Mouse (Mus musculus) ZHBTc4 (cell line): ENCODE results near the gene Nfkbil1.
A peak's percentile ranks its signal among the peaks of the same experiment; 100 is the strongest.
"Not testable (repeated sequence)": the region's sequence is repeated elsewhere in the genome, so short reads cannot be mapped to it uniquely, and the experiment has no call there.

Experiments
- DNase-seq: peaks from one replicate; pipeline ENCODE4 v3.0.0-alpha.2; 2011; ENCODE audit warnings: low read depth, low spot score

The Nfkbil1 gene

DNA sequence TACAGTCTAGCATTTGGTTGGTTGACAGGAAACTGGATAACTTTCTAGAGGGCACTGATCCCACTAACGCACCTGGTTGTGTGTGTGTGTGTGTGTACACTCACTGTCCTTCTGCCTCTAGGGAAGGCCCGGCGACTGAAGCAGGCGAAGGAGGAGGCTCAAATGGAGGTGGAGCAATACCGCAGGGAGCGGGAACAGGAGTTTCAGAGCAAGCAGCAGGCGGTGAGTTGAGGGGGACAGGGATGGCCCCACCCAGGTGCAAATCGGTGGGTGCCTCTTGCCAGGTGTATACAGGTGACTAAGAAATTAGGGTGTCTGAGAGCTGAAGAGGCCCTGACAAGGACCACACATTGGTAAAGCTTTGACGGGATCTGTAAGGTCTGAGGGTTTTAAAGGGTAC is 1.4 kb upstream of the Nfkbil1 start:
- DNase-seq, result no peak

DNA sequence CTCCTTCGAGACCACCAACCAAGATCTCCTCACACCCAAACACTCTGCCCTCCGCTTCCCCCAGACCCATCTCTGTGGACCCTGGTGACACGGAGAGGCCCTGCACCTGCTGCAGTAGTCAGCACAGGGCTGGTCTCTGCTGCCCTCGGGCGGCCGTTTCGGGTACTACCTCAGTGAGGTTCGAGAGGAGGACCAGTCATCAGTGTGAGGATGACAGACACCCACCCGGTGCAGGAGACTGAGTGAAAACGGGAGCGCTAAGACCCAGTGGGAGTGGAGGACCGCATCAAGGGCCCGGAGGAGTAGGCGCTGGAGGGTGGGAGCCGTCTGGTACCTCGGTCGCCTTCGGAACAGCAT is 776 bp upstream of the Nfkbil1 start:
- DNase-seq, result peak; percentile 94

DNA sequence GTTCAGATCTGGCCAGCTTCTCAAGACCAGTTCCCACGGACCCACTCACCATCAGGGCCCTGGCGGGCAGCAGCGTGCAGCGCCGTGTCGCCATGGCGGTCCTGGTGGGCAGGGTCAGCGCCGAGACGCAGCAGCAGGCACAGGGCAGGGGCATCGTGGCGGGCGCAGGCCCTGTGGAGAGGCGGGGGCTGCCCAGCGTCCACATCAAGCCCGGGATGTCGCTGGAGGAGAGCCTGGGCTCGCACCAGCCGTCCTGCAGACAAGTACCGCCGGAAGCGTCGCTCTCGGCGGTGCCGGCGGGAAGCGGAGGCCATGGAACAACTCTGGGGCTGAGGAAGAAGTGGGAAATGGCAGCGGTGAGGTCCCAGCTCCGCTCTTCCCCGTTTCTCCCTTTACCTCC is 689 bp downstream of the Nfkbil1 start:
- DNase-seq, result peak; percentile 55

DNA sequence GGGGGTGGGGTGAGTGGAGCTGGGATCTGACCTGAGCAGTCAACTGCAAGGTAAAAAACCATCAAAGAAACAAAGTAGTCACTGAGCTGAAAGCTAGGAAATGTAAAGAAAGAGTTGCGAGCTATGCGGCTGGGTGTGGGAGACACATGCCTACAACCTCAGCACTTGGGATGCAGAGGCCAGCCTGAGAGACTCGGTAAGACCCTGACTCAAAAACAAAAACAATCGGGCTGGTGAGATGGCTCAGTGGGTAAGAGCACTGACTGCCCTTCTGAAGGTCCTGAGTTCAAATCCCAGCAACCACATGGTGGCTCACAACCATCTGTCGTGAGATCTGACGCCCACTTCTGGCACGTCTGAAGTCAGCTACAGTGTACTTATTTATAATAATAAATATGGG is 1.5 kb downstream of the Nfkbil1 start:
- DNase-seq, result not testable (repeated sequence)

DNA sequence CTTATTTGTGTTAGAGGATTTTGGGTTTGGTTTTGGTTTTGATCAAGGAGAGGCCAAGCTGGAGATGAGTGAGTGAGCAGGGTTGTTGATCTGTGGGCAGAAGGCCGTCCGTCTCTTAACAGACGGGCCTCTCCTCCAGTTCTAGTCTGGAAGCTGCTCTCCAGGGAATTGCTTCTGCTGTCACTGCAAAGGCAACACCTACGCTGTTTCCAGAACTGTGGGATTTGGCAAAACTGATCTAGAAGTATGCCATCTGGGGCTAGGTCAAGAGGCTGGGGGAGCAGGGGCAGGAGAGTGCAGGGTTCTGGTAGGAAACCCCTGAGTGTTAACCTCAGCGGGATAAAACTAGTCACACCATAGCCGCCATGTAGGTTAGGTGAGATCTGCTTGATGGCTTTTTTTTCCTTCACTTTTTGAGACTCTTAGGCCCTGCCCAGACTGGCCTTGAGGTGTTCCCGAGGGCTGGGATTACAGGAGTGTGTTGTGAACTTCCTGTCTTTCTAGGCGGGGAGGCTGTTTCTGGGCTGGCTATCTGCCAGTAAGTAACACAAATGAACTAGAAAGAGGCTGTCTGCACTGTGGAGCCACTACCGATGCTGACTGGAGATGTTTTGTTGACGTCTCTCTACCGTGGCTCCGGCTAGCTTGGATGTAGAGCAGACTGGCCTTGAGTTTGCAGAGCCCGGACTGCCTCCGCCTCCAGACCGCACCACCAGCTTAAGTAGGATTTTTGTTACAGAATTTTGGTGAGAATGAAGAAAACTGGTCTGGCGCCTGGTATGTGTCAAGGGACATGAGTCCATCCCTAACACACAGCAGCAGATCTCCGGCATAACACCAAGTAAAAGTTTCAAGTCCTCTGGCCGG is 2.2 kb downstream of the Nfkbil1 start, which contains the start of gene Atp6v1g2:
Gene Atp6v1g2, plus strand, starts transcription at position 547 of the 867 bp plus-strand sequence.
- DNase-seq, result no peak

DNA sequence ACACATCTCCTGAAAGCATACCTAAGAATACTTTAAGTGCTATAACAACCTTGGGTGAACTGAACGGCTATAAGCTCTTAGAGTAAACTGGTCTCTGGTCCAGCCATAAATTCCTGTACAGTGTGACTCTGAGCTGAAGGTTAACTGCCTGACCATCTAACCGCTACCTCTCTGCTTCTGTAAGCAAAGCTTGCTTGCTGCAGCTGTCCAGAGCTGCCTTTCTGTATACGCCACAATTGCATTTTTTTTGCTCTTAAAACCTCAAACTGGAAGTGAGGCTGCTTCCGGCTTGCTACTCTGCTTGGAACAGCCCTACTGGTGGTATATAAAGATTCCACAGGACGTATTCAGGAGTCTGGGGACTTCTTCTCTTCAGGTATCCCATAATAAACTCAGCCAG is 2.9 kb downstream of the Nfkbil1 start:
- no peak for DNase-seq

DNA sequence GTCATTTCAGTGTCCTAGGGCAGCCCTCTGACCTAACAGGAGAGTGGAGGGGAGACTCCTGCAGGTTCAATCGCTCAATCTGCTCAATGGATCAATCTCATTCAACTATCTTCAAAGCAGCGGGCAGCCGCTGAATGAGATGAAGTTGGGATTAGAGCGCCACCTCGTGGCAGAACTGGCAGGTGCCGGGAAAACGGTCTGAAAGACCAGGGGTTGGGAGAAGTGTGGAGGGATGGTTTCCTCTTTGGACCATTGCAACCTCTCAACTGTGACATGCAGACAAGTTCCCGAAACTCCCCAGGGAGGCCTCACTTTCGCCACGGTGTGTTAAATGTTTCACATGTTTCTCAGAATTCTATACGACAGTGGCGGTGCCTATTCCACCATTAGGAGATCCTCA is 3.5 kb downstream of the Nfkbil1 start:
- peak; percentile 91 for DNase-seq

DNA sequence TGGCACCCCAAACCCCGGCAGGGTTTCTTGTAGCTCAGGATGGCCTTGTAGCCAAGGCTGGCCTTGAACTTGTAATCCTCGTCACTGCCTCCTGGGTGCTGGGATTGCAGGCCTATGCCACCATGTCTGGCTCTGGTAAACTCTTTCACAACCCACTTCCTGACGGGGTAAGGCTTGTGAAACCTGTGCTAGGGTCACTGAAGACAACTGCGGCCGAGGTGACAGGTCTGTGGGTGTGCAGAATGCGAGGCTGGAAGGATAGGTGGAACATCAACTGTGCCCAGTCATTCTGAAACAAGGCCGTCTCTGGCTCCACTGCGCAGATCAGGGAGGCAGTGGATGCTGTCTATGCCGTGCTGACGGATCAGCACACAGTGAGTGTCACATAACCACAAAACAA is 4.6 kb downstream of the Nfkbil1 start:
- no peak for DNase-seq

DNA sequence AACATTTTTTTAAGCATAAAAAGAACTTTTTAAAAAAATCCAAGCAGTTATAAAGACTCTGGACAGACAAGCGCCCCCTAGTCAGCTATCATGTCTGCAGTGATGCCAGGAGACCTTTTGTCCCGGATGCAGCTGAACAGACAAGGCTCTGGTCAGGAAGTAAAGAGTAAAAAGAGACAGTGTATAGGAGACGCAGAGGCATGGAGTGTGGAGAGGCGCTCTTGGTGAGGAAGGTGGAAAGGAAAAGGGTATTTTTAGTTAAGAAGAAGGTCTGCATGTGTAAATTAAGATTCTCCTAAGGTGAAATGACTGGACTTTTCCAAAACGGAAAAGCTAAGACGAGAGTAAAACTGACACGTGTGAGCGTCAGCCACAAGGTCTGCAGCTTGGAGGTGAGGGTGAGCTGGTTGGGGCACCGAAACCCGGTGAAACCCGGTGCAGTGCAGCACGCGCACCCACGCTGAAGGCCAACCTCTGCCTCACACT is 9.0 kb downstream of the Nfkbil1 start:
- DNase-seq, result no peak

DNA sequence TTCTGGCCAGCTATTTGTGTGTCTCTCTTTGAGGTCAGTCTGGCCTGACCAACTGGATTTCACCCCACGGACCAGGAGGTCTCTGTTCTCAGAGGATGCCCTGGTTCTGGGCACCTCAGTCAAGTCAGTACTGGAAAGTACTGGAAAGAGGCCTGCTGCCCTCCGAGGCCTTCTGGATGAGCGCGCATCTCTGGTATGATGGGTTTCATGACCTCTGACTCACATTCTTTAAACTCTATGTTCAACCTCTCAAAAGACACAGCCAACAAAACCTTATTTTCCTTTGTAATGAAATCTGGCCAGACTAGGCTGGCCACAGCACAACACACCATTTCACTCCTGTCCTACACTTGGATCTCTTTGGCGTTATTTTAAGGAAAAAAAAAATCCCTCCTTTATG is 10.1 kb downstream of the Nfkbil1 start:
- no peak for DNase-seq

DNA sequence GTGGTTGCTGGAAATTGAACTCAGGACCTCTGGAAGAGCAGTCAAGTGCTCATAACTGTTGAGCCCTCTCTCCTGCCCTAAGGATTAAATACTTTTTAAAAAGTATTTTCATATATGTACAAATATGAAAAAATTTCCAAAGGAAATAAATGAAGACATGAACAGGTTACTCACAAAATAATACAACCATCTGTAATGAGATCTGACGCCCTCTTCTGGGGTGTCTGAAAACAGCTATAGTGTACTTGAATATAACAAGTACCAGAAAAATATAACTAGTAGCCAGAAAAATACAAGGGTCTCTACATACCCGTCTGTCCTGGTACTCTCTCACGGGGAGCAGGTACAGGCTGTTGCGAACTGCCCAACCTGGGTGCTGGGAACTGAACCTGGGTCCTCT is 11.0 kb downstream of the Nfkbil1 start:
- DNase-seq, result no peak

DNA sequence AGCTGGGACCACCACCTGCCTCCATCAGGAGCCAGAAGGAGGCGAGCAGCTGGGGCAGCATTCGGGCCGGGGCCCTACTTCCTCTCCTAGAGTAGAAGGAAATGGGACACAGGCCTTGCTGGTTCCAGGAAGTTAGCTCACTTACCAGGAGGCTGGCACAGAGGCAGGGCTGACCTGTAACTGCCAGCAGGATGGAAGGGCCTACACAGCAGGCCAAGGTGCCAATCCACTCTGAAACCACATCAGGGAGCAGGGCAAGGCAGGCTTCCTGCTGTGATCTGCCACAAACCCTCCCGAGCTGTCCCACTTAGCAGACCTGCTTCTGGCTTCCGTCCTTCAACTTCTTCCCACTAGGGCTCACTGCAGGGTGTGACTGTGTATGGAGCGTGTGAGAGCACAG is 13.3 kb downstream of the Nfkbil1 start:
- DNase-seq, result no peak

DNA sequence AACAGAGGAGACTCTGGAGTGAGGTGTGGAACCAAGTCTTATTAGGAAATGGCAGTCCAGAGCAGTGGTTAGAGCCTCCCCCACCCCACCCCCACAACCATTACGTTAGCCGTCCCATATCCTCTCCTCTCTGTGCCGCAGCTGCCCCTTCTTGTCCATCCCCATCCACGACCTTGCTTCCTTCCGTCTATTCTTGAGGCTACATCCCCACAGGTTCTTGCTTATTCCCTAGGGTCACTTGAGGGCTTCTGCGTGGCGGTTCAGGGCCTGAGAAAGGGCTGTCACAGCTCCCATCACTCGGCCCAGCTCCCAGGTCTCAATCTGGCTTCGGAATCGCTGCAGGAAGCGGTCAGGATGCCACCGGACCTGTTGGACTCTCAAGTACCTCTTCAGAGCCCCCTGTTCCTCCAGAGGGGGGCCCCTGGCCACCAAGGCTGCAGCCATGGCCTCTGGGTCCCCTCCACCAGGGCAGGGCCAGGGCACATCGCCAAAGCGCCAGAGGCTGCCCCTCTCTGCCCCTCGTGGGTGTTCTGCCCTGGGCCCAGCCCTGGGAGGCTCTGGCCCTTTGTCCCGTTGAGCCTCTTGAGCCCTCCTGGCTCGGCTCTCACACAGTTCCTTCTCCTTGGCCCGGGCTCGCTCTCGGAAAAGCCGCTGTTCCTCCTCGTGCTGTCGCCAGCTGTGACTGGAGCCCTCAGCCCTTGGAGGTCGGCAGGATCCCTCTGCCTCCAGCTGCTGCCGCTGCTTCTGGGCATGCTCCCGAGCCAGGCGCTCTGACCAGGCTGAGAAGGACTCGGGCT is 15.2 kb downstream of the Nfkbil1 start, which contains the start of gene Gm16181:
Gene Gm16181, plus strand, starts transcription at position 679 of the 797 bp plus-strand sequence.
- DNase-seq, result peak; percentile 44

DNA sequence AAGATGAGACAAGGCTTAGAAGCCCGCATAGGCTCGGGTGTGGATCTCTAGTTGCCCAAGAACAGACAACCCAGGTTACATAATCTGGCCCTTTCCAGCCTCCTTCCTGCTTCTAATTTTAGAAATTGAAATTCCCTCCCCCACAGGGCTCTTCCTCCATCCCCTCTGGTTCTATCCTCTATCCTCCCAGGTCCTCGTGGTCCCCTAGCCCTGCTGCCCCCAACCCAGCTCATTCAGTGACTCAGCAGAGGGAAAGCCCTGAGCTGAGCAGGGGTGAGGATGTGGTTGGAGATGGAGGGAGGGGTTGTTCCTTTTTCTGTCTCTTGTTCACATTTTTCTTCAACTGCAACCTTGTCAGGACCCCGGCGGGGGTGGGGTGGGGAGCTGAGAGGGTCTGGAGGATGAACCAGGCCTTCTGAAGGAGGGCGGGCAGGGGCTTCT is 16.0 kb downstream of the Nfkbil1 start:
- no peak for DNase-seq

DNA sequence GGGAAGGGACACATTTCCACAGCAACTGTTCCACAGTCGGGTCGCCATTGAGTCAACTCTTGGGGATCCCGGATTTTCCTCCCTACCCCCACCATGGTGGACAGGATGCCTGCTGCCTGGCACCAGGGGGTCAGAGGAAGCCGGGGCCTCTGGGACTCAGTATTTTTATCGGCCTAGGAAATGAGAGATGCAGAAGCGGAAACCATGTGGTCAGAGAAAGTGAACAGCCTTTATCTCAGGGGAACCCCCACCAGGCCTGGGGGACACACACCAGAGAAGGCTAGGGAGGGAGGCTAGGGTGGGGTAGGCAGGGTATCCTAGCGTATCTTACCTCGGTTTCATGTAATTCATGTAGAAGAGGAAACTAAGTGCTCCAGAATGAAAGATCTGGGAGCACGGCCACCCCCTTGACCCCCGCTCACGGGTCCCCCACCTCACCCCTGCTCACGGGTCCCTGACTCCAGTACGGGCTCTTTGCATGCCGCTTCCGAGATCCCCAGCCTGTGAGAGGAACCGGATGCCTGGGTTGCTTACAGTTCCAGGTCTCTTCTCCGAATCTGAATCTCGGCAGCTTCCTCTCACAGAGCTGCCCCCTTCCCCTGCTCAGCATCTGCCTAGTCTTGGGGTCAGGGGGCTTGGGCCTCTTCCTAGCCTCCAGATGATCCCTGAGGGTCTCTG is 16.9 kb downstream of the Nfkbil1 start:
- no peak for DNase-seq

DNA sequence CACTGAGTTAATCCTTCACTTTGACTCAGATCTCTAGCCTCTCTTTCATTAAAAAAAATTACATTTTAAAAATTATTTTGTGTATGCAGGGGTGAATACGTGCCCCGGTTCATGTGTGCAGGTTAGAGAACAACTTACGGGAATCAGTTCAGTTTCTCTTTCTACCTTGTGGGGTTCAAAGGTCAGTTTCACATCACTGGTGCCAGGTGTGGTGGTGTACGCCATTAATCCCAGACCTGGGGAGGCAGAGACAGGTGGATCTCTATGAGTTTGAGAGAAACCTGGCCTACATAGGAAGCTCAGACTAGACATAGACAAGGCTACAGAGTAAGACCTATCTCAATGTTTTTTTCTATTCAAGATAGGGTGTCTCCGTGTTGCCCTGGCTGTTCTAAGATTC is 22.5 kb downstream of the Nfkbil1 start:
- no peak for DNase-seq

DNA sequence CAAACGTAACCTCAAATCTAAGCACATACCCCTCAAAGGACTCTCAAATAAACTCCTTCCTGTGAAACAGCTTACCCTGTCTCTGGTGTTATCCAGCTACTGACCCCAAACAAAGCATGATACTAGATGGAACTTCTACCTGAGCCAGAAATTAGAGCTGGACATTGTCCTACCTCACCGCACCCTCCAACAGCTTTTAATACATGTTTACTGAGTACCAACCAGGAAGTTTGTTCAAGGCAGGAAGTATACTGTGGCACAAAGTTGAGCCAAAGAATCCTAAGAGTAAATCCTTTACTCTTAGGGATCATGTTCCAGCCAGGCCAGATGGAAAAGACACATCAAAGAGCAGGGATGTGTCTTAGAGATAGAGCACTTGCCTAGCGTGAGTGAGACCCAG is 25.0 kb downstream of the Nfkbil1 start:
- no peak for DNase-seq

DNA sequence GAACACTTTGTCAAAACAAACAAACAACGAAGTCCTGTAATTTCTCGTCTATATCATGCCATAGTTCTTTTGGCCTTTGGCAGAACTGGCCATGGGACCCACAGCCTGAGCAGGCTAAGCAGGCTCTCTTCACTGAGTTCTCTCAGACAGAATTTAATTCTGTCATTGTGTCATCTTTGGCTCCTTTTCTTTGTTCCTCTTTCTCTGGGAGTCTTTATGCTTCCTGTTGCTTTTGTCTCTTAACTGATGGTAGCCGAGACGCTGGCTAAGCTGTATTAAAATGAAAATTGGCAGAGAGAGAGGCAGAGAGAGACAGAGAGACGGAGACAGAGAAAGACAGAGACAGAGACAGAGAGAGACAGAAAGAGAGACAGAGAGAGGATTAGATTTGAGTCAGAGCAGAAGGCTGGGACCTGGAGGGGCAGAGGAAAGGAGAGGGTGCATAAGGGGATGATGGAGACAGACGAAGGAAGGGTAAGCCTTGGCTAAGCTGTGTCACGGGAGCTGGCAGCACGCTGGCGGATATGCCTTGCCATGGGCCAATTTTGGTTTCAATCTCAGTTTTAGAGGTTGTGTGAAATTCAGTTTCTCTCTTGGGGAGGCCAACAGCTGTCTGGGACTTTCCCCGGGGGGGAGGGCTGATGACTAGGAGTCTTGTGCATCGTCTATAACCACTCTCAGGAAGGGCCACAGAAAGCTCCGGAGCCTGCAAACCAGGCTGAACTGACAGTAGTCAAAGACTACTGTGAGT is 25.6 kb downstream of the Nfkbil1 start:
- no peak for DNase-seq

DNA sequence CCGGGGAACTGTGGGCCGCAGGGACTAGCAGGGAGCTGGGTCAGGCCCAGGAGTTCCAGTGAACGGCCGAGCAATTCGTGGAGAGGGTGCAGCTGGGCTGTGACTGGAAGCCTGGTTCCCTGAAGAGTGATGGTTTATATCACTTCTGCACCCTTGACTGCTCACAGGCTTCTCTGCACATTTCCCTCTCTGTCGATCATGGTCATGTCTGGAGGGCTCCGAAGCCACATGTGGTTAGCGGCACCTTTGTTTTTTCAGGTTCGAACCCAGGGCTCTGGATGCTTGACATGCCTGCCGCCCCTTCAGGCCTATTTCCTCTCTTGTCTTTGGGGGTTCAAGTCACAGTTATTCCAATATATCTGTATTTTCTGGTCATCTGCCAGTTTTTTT is 30.2 kb downstream of the Nfkbil1 start:
- DNase-seq, result no peak

DNA sequence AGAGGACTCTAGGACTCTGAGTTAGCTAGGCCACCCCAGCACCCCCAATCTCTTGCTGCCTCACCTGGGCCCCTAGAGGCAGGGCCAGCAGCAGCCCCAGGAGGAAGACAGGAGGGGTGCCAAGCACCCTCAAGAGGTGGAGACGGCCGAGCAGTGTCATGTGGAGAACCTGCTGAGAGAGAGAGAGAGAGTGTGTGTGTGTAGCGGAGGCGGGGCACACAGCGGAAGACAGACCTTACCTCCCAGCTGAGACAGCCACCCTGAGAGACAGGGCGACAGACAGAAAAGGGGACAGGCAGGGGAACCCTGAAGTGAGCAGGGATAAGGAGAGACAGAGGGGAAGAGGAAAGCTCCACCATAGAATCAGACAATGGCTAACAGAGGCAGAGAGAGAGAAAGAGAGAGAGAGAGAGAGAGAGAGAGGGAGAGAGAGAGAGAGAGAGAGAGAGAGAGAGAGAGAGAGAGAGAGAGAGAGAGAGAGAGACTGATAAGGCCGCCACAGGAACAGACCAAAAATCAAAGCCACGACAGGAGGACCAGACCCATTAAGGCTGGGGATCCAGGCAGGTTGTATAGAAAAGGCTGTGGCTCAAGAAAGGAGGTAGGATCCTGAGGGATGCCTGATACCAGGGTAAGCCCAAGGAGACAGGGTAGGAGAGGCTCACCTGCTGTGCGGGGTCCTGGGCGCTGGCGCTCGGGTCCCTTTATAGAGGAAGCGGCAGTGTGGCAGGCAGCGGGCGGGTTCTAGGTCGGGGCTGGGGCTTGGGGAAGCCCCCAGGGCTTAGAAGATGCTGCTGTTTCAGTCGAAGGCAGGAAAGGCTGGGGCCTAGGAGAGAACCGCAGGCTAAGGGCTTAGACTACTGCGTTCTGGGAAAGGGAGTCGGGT is 30.9 kb downstream of the Nfkbil1 start, which contains the start of gene Lta:
Gene Lta, minus strand, starts transcription at position 858 of the 886 bp plus-strand sequence.
- peak; percentile 46 for DNase-seq
